Mouse (Mus musculus): ENCODE data around the gene Atp7a. TPM values are rescaled to one million over a fixed set of nuclear protein-coding genes. Genes with fewer than 3 reads are reported as not detected.

Gene Atp7a
- polyA plus RNA-seq, 1 experiment from 2014 or later, result 25.3 TPM

- Histone ChIP-seq H3K4me2 (replicated peaks; ENCODE audit: low read depth, low read length) (peak overlapping the region; percentile 32; the same call in 1 of the 2 replicates), H3K4me1 (replicated peaks; ENCODE audit: control insufficient read depth, insufficient read depth, low read length) (no peaks in the 10 kb centered on the region), H3K9me3 (ENCODE audit: control insufficient read depth, low read length) (no peaks in the 10 kb centered on the region), H3K36me3 (ENCODE audit: control insufficient read depth, insufficient read depth, low read length) (no peaks in the 10 kb centered on the region), H3K9ac (ENCODE audit: low read depth, low read length) (no peak overlapping the region), H3K27ac (ENCODE audit: low read depth, low read length) (no peak overlapping the region), H3K4me3 (ENCODE audit: low read depth, low read length) (0 out of 2 replicates have a peak overlapping the region, but pooled peaks have one; percentile 12), H3K27me3 (ENCODE audit: control insufficient read depth, insufficient read depth, low read length) (no peaks in the 10 kb centered on the region)
- WGBS, result 58% methylated on average over 6 of the region's 6 CpGs
- ATAC-seq (ENCODE audit: low FRiP score), result no peak; the same call in 1 of the 2 replicates
- DNase-seq (ENCODE audit: low spot score), result no peak
These were observed 144.7 kb downstream of the Atp7a start for GRCm38 (mm10) chrX:106171853-106172154.

Other genes with a start within 250 kb of the Atp7a start
- 193 and 234 TPM in 2 replicates for gene Atrx, start 97.9 kb upstream of the Atp7a start, polyA plus RNA-seq (2014; fragmentation: Nextera tagmentation; extraction: Ambion mirVana)
- gene Magt1, start 15.4 kb upstream of the Atp7a start, polyA plus RNA-seq (2014; fragmentation: Nextera tagmentation; extraction: Ambion mirVana), result 47.1 and 55.7 TPM in 2 replicates
- gene Cox7b, start 11.6 kb upstream of the Atp7a start, polyA plus RNA-seq (2014; fragmentation: Nextera tagmentation; extraction: Ambion mirVana), result 291 and 309 TPM in 2 replicates
- gene Tlr13, start 115.9 kb downstream of the Atp7a start, polyA plus RNA-seq (2014; fragmentation: Nextera tagmentation; extraction: Ambion mirVana), result 0.35 and 0.51 TPM in 2 replicates
- gene Pgk1, start 159.8 kb downstream of the Atp7a start, polyA plus RNA-seq (2014; fragmentation: Nextera tagmentation; extraction: Ambion mirVana), result 413 and 443 TPM in 2 replicates
- 13.9 and 18.6 TPM in 2 replicates for gene Taf9b, start 193.9 kb downstream of the Atp7a start, polyA plus RNA-seq (2014; fragmentation: Nextera tagmentation; extraction: Ambion mirVana)
- gene Fnd3c2, start 228.1 kb downstream of the Atp7a start, polyA plus RNA-seq (2014; fragmentation: Nextera tagmentation; extraction: Ambion mirVana), result not detected in 2 replicates